Mouse (Mus musculus) adrenal gland, postnatal 10 days (tissue): ENCODE measurements around the gene Mlst8. TPM values are rescaled to one million over a fixed set of nuclear protein-coding genes. Genes with fewer than 3 reads are reported as not detected.
A peak's percentile ranks its signal among the peaks of the same experiment; 100 is the strongest.
"Not testable (repeated sequence)": the region's sequence is repeated elsewhere in the genome, so short reads cannot be mapped to it uniquely, and the experiment has no call there.

Source experiments
- DNase-seq: peaks from one replicate; pipeline ENCODE4 v3.0.0; 2021; ENCODE audit warnings: mixed read lengths
- total RNA-seq, 2 experiments: library from RNA; stranded (reverse); gene quantifications; 2 replicates each; pipeline ENCODE4 v1.2.3; 2021

Mlst8 gene
- total RNA-seq, 2 experiments from 2014 or later, result 20.3 to 23.9 TPM

- DNase-seq, result peak; percentile 99
Observed at GRCm38 (mm10) chr17:24426471-24427169, 52.3 kb downstream of the Mlst8 start, which contains the start of gene Eci1. Gene Eci1, plus strand, starts transcription at chr17:24426641.

- DNase-seq, result no peak
Observed at GRCm38 (mm10) chr17:24425905-24426304, 53.0 kb downstream of the Mlst8 start.

GRCm38 (mm10) chr17:24425326-24425725, 53.6 kb downstream of the Mlst8 start:
- DNase-seq, result not testable (repeated sequence)

- no peak for DNase-seq
Observed at GRCm38 (mm10) chr17:24424489-24424888, 54.4 kb downstream of the Mlst8 start.

Other genes with a start within 250 kb of the Mlst8 start
- gene Ccnf, start 227.6 kb downstream of the Mlst8 start, total RNA-seq, result 10 to 100 TPM in 1 of 2 experiments, 1 to 10 TPM in 1; 10.0 to 15.9 TPM
- gene Abca17, start 128.0 kb downstream of the Mlst8 start, total RNA-seq, result under 1 TPM in 1 of 2 experiments, not detected in 1; 0.09 TPM
- gene Abca3, start 127.1 kb downstream of the Mlst8 start, total RNA-seq, result 10 to 100 TPM; 21.8 to 28.3 TPM
- 100 to 1,000 TPM in 1 of 2 experiments, 10 to 100 TPM in 1; 79.5 to 103 TPM for gene Rnps1, start 64.5 kb downstream of the Mlst8 start, total RNA-seq
- gene Eci1, start 52.4 kb downstream of the Mlst8 start, total RNA-seq, result 100 to 1,000 TPM; 654 to 683 TPM
- gene Dnase1l2, start 36.0 kb downstream of the Mlst8 start, total RNA-seq, result 1 to 10 TPM in 1 of 2 experiments, under 1 TPM in 1; 0.96 to 3.0 TPM
- gene E4f1, start 8.8 kb downstream of the Mlst8 start, total RNA-seq, result 10 to 100 TPM; 19.0 to 25.2 TPM
- 10 to 100 TPM; 44.0 to 49.2 TPM for gene Pgp, start 8.7 kb downstream of the Mlst8 start, total RNA-seq
- gene Bricd5, start 5.2 kb downstream of the Mlst8 start, total RNA-seq, result under 1 TPM; 0.36 to 0.51 TPM
- gene Caskin1, start 9.5 kb upstream of the Mlst8 start, total RNA-seq, result 10 to 100 TPM; 11.1 to 26.5 TPM
- gene Traf7, start 48.9 kb upstream of the Mlst8 start, total RNA-seq, result 100 to 1,000 TPM in 1 of 2 experiments, 10 to 100 TPM in 1; 83.5 to 104 TPM
- 1 to 10 TPM; 1.2 to 1.5 TPM for gene Rab26, start 55.1 kb upstream of the Mlst8 start, total RNA-seq
- gene Pkd1, start 70.8 kb upstream of the Mlst8 start, total RNA-seq, result 10 to 100 TPM; 40.2 to 51.0 TPM
- 100 to 1,000 TPM in 1 of 2 experiments, 10 to 100 TPM in 1; 84.9 to 110 TPM for gene Tsc2, start 153.6 kb upstream of the Mlst8 start, total RNA-seq
- gene Nthl1, start 153.6 kb upstream of the Mlst8 start, total RNA-seq, result 10 to 100 TPM in 1 of 2 experiments, 1 to 10 TPM in 1; 6.4 to 11.6 TPM
- gene Slc9a3r2, start 171.2 kb upstream of the Mlst8 start, total RNA-seq, result 10 to 100 TPM; 66.9 to 72.8 TPM
- gene Npw, start 179.4 kb upstream of the Mlst8 start, total RNA-seq, result not detected
- gene Zfp598, start 190.6 kb upstream of the Mlst8 start, total RNA-seq, result 10 to 100 TPM; 38.9 to 42.2 TPM
- gene Syngr3, start 210.9 kb upstream of the Mlst8 start, total RNA-seq, result 10 to 100 TPM in 1 of 2 experiments, 1 to 10 TPM in 1; 5.8 to 11.7 TPM
- 10 to 100 TPM; 36.0 to 36.8 TPM for gene Gfer, start 217.1 kb upstream of the Mlst8 start, total RNA-seq
- 1 to 10 TPM; 4.3 to 6.6 TPM for gene Noxo1, start 217.2 kb upstream of the Mlst8 start, total RNA-seq
- 10 to 100 TPM; 39.1 to 39.9 TPM for gene Tbl3, start 228.6 kb upstream of the Mlst8 start, total RNA-seq
- under 1 TPM in 1 of 2 experiments, not detected in 1; 0.24 TPM for gene Rnf151, start 239.0 kb upstream of the Mlst8 start, total RNA-seq
- 100 to 1,000 TPM; 785 to 825 TPM for gene Rps2, start 239.0 kb upstream of the Mlst8 start, total RNA-seq
- gene Ndufb10, start 245.4 kb upstream of the Mlst8 start, total RNA-seq, result 100 to 1,000 TPM; 422 to 522 TPM
- 10 to 100 TPM; 12.0 to 51.3 TPM for gene Rpl3l, start 248.7 kb upstream of the Mlst8 start, total RNA-seq